Mouse (Mus musculus): ENCODE data around the gene Fry.
A peak's percentile ranks its signal among the peaks of the same experiment; 100 is the strongest.

Gene Fry

GRCm38 (mm10) chr5:150171562-150171961 lies 53.1 kb downstream of the Fry start:
- DNase-seq (ENCODE audit: low spot score in 2 of 2), result no peak

DNA sequence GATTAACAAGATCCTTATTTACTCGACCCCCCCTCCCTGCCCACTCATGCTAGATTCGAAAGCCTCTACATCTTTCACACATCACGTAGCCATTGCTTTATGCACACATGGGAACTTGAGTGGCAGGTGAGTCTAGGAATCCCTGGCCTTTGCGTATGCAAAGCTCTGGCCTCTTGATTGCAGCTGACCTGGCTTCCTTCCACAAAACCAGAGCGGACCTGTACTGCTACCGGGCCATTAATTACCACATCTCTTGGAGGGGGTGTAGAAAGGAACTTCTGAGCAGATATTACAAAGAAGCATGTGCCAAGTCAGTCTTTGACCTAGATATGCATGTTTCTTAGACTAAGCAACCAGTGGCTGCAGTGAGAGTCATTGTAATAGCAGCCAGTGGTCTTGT lies 55.4 kb downstream of the Fry start:
- DNase-seq (ENCODE audit: low spot score in 2 of 2), result no peak

DNA sequence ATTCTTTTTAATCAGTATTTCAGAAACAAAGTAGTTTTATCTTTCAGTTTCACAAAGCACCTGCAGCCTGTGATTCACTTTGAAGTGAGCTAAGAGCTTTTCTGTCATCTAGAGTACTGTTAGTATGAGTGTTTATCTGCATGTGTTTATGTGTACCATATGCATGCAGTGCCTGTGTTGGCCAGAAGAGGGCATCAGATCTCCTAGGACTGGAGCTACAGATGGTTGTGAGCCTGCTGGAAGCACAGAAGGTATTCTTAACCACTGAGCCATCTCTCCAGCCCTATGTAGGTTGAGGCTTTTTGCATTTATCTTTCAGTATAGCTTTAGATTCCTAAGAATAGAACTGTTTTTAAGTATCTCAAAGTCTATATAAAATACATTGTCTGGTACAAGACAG lies 56.5 kb downstream of the Fry start:
- DNase-seq (ENCODE audit: low spot score in 2 of 2), result no peak

DNA sequence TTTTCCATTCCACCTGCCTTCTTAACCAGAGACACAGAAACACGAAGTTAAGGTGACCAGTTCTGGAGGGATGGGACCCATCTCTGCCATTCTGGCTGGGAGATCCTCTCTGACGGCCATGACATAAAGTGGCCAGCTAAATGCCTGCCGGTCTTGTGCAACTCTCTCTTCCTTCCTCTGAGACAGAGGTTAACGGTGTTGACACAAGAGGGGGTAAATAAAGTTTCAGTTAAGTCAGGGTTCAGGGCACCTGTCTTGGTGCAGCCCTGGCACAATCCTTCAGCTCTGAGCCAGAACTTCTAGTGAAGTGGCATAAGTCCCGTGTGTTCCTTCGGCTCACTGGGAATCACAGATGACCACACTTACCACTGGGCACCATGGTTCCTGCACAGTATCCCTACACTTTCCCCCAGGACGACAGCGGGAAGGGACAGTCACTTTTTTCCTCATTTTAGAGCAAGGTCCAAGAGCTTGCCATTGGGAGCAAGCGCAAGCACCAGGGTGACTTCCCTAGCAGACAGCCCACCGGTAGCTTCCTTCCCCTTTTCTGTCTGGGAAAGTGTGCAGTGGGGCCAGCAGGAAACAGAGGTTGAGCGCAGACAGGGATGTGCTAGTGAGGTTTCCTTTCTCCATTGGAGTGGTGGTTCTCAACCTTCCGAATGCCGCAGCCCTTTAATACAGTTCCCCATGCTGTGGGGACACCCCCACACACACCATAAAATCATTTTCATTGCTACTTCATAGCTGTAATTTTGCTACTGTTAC lies 58.0 kb downstream of the Fry start:
- no peak for DNase-seq (ENCODE audit: low spot score in 2 of 2)

DNA sequence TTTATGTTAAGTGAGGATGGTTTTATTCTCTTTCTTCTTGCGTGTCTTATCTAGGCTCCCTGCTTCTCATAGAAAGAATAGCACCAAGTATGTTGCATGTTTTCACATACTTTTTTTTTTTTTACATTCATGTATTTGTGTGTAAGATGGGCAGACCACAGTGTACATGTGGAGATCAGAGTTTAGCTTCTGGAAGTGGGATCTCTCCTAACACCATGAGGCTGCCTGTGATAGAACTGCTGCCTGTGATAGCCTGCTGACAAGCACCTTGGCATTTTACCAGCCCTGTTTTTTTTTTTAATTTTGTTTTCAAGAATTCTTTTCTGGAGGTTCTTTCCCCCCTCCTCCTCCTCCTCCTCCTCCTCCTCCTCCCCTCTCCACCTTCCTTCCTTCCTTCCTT lies 59.3 kb downstream of the Fry start:
- DNase-seq (ENCODE audit: low spot score in 2 of 2), result no peak

- DNase-seq (ENCODE audit: low spot score in 2 of 2), result no peak
These were observed 59.9 kb downstream of the Fry start for GRCm38 (mm10) chr5:150178194-150178801.

DNA sequence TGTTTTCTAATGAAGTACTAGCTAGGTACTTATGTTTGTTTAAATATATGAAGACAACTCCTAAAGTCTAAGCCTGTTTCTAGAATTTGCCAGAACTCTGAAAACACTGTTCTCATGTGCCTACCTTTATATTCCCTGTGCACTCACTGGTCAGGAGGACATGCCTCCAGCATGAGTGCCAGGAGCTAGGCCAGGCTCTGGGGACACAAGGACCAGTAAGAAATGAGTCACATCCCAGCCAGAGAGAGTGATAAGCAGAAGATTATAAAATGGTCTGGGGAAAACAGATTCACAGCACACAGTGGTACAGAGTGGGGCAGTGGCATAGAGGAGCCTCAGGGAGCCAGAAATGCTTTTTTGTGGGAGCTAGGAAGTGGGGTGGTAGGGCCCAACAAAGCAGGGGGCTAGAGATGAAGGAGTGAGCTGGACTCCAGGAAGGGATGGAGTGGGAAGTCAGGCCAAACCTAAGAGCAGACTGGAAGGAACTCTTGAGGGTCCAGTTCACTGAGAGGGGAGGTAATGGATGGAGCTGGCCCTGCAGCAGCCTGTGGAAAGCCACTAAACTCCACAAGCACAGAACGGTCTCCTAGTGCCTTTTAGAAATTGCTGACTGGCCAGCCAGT lies 62.7 kb downstream of the Fry start:
- DNase-seq (ENCODE audit: low spot score in 2 of 2), result no peak

- DNase-seq (ENCODE audit: low spot score in 2 of 2), result no peak
These were observed 66.5 kb downstream of the Fry start for GRCm38 (mm10) chr5:150184959-150185358.

GRCm38 (mm10) chr5:150186121-150186520 lies 67.7 kb downstream of the Fry start:
- no peak for DNase-seq (ENCODE audit: low spot score in 2 of 2)

GRCm38 (mm10) chr5:150186676-150187075 lies 68.2 kb downstream of the Fry start:
- no peak for DNase-seq (ENCODE audit: low spot score in 2 of 2)

DNA sequence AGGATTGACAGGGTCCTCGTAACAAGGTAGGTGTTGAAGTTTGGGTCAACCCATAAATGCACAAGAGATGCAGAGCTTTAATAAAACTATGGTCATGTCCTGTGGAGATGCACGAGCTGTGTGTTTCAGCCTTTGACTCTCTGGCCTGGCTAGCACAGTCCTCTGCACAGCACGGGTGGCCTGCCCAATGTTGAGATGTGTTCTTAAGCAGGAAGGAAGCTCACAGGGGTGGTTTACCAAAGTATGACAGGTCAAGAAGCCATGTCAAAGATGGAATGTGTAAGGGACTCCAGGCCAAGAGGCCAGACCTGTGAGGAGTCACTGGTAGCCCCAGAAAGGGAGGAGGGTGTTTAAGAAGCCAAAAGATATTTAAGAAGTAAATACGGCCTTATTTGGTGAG lies 69.6 kb downstream of the Fry start:
- no peak for DNase-seq (ENCODE audit: low spot score in 2 of 2)

DNA sequence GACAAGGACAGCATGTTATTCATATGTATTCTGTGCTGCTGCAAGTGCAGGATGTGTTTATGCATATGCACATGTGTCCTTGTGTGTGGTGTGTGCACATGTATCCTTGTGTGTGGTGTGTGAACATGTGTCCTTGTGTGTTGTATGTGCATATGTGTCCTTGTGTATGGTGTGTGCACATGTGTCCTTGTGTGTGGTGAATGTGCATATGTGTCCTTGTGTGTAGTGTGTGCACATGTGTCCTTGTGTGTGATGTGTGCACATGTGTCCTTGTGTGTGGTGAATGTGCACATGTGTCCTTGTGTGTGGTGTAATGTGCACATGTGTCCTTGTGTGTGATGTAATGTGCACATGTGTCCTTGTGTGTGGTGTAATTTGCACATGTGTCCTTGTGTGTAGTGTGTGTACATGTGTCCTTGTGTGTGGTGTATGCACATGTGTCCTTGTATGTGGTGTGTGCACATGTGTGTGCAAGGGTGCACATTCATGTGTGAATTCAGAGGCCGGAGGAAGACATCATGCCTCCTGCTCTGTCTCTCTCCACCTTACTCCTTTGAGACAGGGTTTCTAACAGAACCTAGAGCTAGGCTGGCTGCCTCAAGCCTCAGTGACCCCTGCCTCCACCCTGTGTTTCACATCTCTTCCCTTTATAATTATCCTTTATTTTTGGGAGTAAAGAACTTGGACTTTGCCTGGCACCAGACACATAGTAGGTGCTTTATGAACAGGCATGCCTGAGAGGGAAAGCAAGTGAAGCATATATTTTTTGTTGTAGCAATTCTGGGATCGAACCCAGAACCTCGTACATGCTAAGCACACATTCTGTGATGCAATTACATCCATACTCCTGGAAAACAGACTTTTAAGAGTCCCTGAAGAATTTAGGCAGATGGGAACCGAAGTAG lies 72.3 kb downstream of the Fry start:
- no peak for DNase-seq (ENCODE audit: low spot score in 2 of 2)

- DNase-seq (ENCODE audit: low spot score in 2 of 2), result no peak
These were observed 77.2 kb downstream of the Fry start for GRCm38 (mm10) chr5:150195514-150196210.

DNA sequence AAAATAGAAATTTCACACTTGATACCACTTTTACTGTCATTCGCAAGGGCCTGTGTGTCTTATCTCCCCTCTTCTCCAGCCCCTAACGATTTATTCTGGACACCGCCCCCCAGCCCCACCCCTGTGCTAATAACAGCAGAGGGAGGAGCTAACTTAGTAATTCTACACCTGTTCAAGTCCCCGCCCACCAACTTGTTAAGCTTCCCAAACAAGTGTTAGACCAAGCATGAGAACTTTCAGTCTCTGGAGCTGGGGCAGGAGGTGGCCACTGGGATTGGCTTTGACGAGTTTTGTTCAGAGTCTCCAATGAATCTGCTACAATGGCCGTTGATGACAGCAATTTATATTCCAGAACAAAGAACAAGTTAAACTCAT lies 77.8 kb downstream of the Fry start:
- DNase-seq (ENCODE audit: low spot score in 2 of 2), result no peak

DNA sequence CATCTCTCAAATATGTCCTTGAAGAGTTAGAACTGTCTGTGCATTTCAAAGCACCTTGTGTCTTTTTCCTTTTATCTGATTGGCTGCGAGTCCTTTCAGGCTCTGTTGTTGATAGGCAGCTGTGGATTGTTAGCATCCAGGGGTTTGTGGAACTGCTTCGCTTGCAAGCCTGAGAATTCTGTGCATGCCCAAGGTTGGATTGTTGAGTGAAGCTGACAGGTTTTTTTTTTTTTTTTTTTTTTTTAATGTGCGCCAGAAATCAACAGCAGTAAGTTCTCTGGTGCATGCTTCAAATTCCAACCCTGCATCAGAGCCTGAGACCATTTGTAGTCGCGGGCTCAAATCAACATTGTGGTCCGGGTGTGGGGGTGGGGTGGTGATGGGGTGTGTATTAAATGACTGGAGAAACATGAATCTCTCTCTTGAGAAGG lies 78.5 kb downstream of the Fry start:
- DNase-seq (ENCODE audit: low spot score in 2 of 2), result no peak

- no peak for DNase-seq (ENCODE audit: low spot score in 2 of 2)
These were observed 88.3 kb downstream of the Fry start for GRCm38 (mm10) chr5:150206749-150207148.

GRCm38 (mm10) chr5:150207596-150207995 lies 89.2 kb downstream of the Fry start:
- DNase-seq (ENCODE audit: low spot score in 2 of 2), result no peak

GRCm38 (mm10) chr5:150208009-150208408 lies 89.6 kb downstream of the Fry start:
- DNase-seq (ENCODE audit: low spot score in 2 of 2), result no peak

DNA sequence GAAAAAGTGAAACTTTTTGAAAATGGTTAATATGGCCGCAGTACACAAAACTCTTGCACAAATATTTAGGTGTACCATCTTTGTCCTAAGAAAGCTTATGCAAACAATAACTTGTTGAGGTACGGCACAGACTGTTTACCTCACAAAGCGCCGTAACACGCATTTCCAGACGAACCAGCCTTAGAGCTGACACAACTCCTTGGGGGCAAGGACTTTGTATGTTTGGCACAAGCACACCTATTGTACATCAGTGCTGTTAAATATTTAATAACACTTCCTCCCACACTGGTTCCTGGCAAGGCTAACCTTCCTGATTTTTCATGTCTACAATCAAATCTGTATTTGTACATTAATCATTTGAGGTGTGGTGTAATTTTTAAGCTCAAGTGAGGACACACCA lies 95.6 kb downstream of the Fry start:
- DNase-seq (ENCODE audit: low spot score in 2 of 2), result no peak

DNA sequence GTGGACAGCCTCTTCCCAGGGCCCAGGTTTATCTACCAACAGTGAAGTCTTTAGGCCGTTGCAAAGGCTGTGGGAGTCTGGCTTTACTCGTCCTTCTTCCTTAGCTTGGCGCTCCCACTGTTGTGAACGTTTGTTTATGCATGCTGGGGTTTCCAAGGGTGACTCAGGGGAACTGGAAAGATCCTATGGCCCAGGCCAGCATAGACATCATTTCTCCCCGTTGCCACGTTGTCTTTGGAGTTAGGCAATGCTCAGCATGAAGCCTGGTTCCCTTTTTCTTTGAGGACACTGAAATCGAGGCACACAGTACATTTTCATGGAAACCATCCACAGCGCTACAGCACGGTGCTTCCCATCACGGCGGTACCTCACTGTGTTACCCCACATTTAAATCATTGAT lies 97.6 kb downstream of the Fry start:
- DNase-seq (ENCODE audit: low spot score in 2 of 2), result no peak

- no peak for DNase-seq (ENCODE audit: low spot score in 2 of 2)
These were observed 101.0 kb downstream of the Fry start for GRCm38 (mm10) chr5:150219457-150219856.

DNA sequence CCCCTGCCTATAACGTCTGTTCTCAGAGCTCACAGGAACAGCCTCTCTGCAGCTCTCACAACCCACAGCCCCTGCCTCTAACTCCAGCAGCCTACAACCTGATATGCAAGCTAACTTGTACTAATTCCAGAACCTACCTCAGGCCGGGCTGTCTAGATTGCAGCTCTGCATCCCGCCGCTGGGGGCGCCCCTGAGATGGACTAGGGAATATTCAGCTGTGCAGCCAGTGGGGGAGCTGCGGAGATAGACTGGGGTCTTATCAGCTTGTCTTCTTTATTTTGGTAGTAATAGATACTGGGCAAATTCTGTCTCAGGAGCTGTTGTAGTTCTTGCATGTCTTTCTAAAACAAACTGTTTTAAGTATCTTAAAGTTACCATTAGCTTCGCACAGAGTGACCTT lies 101.9 kb downstream of the Fry start:
- peak in 1 of 2 experiments; percentile 56 for DNase-seq (ENCODE audit: low spot score in 2 of 2)
